Mouse (Mus musculus): ENCODE measurements around the gene Dnm3. TPM values are rescaled to one million over a fixed set of nuclear protein-coding genes. Genes with fewer than 3 reads are reported as not detected.

Dnm3 gene
- total RNA-seq, 1 experiment = 0.49 TPM

- H3K9ac ChIP-seq (ENCODE audit: insufficient read depth, low read depth, low read length, poor library complexity, severe bottlenecking) = no peak overlapping the region
- in situ Hi-C loops (cut with MboI; ENCODE audit: low sequenced_read_pairs in 2 of 2, unreplicated experiment in 2 of 2) = no loop called here
- no peak for DNase-seq (ENCODE audit: low read depth, low spot score)
- H3K36me3 ChIP-seq (ENCODE audit: control insufficient read depth, insufficient read depth, low read length, poor library complexity, severe bottlenecking) = no peaks in the 10 kb centered on the region
- H3K27ac ChIP-seq (ENCODE audit: insufficient read depth, low read depth, low read length, poor library complexity, severe bottlenecking) = no peak overlapping the region
- no peaks in the 10 kb centered on the region for H3K4me1 ChIP-seq (ENCODE audit: control insufficient read depth in 2 of 2, insufficient read depth in 2 of 2, low read length in 2 of 2, poor library complexity in 1 of 2)
- no peak overlapping the region for H3K4me3 ChIP-seq (ENCODE audit: insufficient read depth in 1 of 2, low read depth in 1 of 2, low read length in 2 of 2, poor library complexity in 1 of 2, severe bottlenecking in 1 of 2)
- H3K9me3 ChIP-seq (ENCODE audit: control insufficient read depth, insufficient read depth, low read depth, low read length) = no peaks in the 10 kb centered on the region
- no peak for TF ChIP-seq HCFC1 (IDR thresholded peaks at IDR 0.05; ENCODE audit: borderline replicate concordance, insufficient read depth, low read length)
- no peak for TF ChIP-seq MAFK (IDR thresholded peaks at IDR 0.05; ENCODE audit: insufficient read depth, low read depth, low read length)
Measured at GRCm38 (mm10) chr1:162074626-162075410, 403.0 kb downstream of the Dnm3 start.

GRCm38 (mm10) chr1:162072917-162073578 is 404.8 kb downstream of the Dnm3 start:
- Histone ChIP-seq H3K4me3 (ENCODE audit: insufficient read depth in 1 of 2, low read depth in 1 of 2, low read length in 2 of 2, poor library complexity in 1 of 2, severe bottlenecking in 1 of 2) (no peak overlapping the region), H3K27ac (ENCODE audit: insufficient read depth, low read depth, low read length, poor library complexity, severe bottlenecking) (no peak overlapping the region), H3K36me3 (ENCODE audit: control insufficient read depth, insufficient read depth, low read length, poor library complexity, severe bottlenecking) (no peaks in the 10 kb centered on the region), H3K9ac (ENCODE audit: insufficient read depth, low read depth, low read length, poor library complexity, severe bottlenecking) (no peak overlapping the region), H3K4me1 (ENCODE audit: control insufficient read depth in 2 of 2, insufficient read depth in 2 of 2, low read length in 2 of 2, poor library complexity in 1 of 2) (no peaks in the 10 kb centered on the region), H3K9me3 (ENCODE audit: control insufficient read depth, insufficient read depth, low read depth, low read length) (no peaks in the 10 kb centered on the region)
- DNase-seq (ENCODE audit: low read depth, low spot score) = no peak
- TF ChIP-seq CHD2 (IDR thresholded peaks at IDR 0.05; ENCODE audit: low read depth, low read length) = no peak
- no peak for TF ChIP-seq ZC3H11A (IDR thresholded peaks at IDR 0.05; ENCODE audit: borderline replicate concordance, low read depth, low read length)
- no peak for TF ChIP-seq ZNF384 (IDR thresholded peaks at IDR 0.05; ENCODE audit: low read depth, low read length)
- TF ChIP-seq MAFK (IDR thresholded peaks at IDR 0.05; ENCODE audit: insufficient read depth, low read depth, low read length) = no peak
- TF ChIP-seq HCFC1 (IDR thresholded peaks at IDR 0.05; ENCODE audit: borderline replicate concordance, insufficient read depth, low read length) = no peak
- in situ Hi-C loops (cut with MboI; ENCODE audit: low sequenced_read_pairs in 2 of 2, unreplicated experiment in 2 of 2) = no loop called here

- DNase-seq (ENCODE audit: low read depth, low spot score) = no peak
- H3K27ac ChIP-seq (ENCODE audit: insufficient read depth, low read depth, low read length, poor library complexity, severe bottlenecking) = no peak overlapping the region
- no peak overlapping the region for H3K9ac ChIP-seq (ENCODE audit: insufficient read depth, low read depth, low read length, poor library complexity, severe bottlenecking)
- no peak for TF ChIP-seq MAFK (IDR thresholded peaks at IDR 0.05; ENCODE audit: insufficient read depth, low read depth, low read length)
- TF ChIP-seq ZNF384 (IDR thresholded peaks at IDR 0.05; ENCODE audit: low read depth, low read length) = no peak
- TF ChIP-seq HCFC1 (IDR thresholded peaks at IDR 0.05; ENCODE audit: borderline replicate concordance, insufficient read depth, low read length) = no peak
- TF ChIP-seq CHD2 (IDR thresholded peaks at IDR 0.05; ENCODE audit: low read depth, low read length) = no peak
- no peak for TF ChIP-seq ZC3H11A (IDR thresholded peaks at IDR 0.05; ENCODE audit: borderline replicate concordance, low read depth, low read length)
- in situ Hi-C loops (cut with MboI; ENCODE audit: low sequenced_read_pairs in 2 of 2, unreplicated experiment in 2 of 2) = no loop called here
- no peaks in the 10 kb centered on the region for H3K4me1 ChIP-seq (ENCODE audit: control insufficient read depth in 2 of 2, insufficient read depth in 2 of 2, low read length in 2 of 2, poor library complexity in 1 of 2)
- H3K4me3 ChIP-seq (ENCODE audit: insufficient read depth in 1 of 2, low read depth in 1 of 2, low read length in 2 of 2, poor library complexity in 1 of 2, severe bottlenecking in 1 of 2) = no peak overlapping the region
- H3K9me3 ChIP-seq (ENCODE audit: control insufficient read depth, insufficient read depth, low read depth, low read length) = no peaks in the 10 kb centered on the region
- no peaks in the 10 kb centered on the region for H3K36me3 ChIP-seq (ENCODE audit: control insufficient read depth, insufficient read depth, low read length, poor library complexity, severe bottlenecking)
Measured at GRCm38 (mm10) chr1:162053608-162054007, 424.2 kb downstream of the Dnm3 start.

GRCm38 (mm10) chr1:162053186-162053585 is 424.6 kb downstream of the Dnm3 start:
- Histone ChIP-seq H3K27ac (ENCODE audit: insufficient read depth, low read depth, low read length, poor library complexity, severe bottlenecking) (no peak overlapping the region), H3K9me3 (ENCODE audit: control insufficient read depth, insufficient read depth, low read depth, low read length) (no peaks in the 10 kb centered on the region), H3K4me3 (ENCODE audit: insufficient read depth in 1 of 2, low read depth in 1 of 2, low read length in 2 of 2, poor library complexity in 1 of 2, severe bottlenecking in 1 of 2) (no peak overlapping the region), H3K36me3 (ENCODE audit: control insufficient read depth, insufficient read depth, low read length, poor library complexity, severe bottlenecking) (no peaks in the 10 kb centered on the region), H3K4me1 (ENCODE audit: control insufficient read depth in 2 of 2, insufficient read depth in 2 of 2, low read length in 2 of 2, poor library complexity in 1 of 2) (no peaks in the 10 kb centered on the region), H3K9ac (ENCODE audit: insufficient read depth, low read depth, low read length, poor library complexity, severe bottlenecking) (no peak overlapping the region)
- DNase-seq (ENCODE audit: low read depth, low spot score) = no peak
- TF ChIP-seq ZC3H11A (IDR thresholded peaks at IDR 0.05; ENCODE audit: borderline replicate concordance, low read depth, low read length) = no peak
- TF ChIP-seq HCFC1 (IDR thresholded peaks at IDR 0.05; ENCODE audit: borderline replicate concordance, insufficient read depth, low read length) = no peak
- TF ChIP-seq MAFK (IDR thresholded peaks at IDR 0.05; ENCODE audit: insufficient read depth, low read depth, low read length) = no peak
- no peak for TF ChIP-seq CHD2 (IDR thresholded peaks at IDR 0.05; ENCODE audit: low read depth, low read length)
- TF ChIP-seq ZNF384 (IDR thresholded peaks at IDR 0.05; ENCODE audit: low read depth, low read length) = no peak
- in situ Hi-C loops (cut with MboI; ENCODE audit: low sequenced_read_pairs in 2 of 2, unreplicated experiment in 2 of 2) = no loop called here

Data from ES-E14 (cell line).